Mouse (Mus musculus) G1E (cell line): Measurements from ENCODE around the gene Pdlim5. TPM values are rescaled to one million over a fixed set of nuclear protein-coding genes. Genes with fewer than 3 reads are reported as not detected.
A peak's percentile ranks its signal among the peaks of the same experiment; 100 is the strongest.

Experiments used
- ATAC-seq: 2 replicates; pipeline ENCODE4 v1.8.0; 2016; ENCODE audit warnings: mild to moderate bottlenecking; ENCODE audit not compliant: insufficient number of reproducible peaks, poor library complexity, low FRiP score, severe bottlenecking; ENCODE audit errors: extremely low read depth
- DNase-seq: peaks from one replicate; pipeline ENCODE4 v3.0.0; 2012; ENCODE audit warnings: low spot score
- H3K27me3 ChIP-seq: 2 replicates; pipeline ENCODE4 v1.6.1; 2012; ENCODE audit warnings: mild to moderate bottlenecking, low read length, inconsistent platforms; ENCODE audit not compliant: insufficient read depth
- H3K36me3 ChIP-seq: replicated peaks from 2 replicates; pipeline ENCODE3; 2012; ENCODE audit warnings: mild to moderate bottlenecking, inconsistent platforms
- H3K4me1 ChIP-seq: 2 replicates; pipeline ENCODE4 v1.6.1; 2012; ENCODE audit warnings: low read depth, low read length, inconsistent platforms, mixed read lengths; ENCODE audit not compliant: insufficient read depth
- H3K4me3 ChIP-seq: 2 replicates; pipeline ENCODE4 v1.5.1; 2012; ENCODE audit warnings: low read depth, mild to moderate bottlenecking, inconsistent platforms, low read length, moderate library complexity, mixed read lengths
- H3K9me3 ChIP-seq: replicated peaks from 2 replicates; pipeline ENCODE4 v1.6.1; 2012; ENCODE audit warnings: inconsistent platforms
- CTCF ChIP-seq: IDR thresholded peaks from 2 replicates; pipeline ENCODE4 v1.5.1; 2012; ENCODE audit warnings: low read depth, low read length, inconsistent platforms, mixed read lengths
- GATA1 ChIP-seq: IDR thresholded peaks from 2 replicates; pipeline ENCODE4 v1.6.1; 2012; ENCODE audit warnings: borderline replicate concordance, low read length, inconsistent platforms, mixed read lengths
- GATA2 ChIP-seq: IDR thresholded peaks from 2 replicates; pipeline ENCODE4 v1.6.1; 2012; ENCODE audit warnings: low read depth, low read length, inconsistent platforms, borderline replicate concordance
- POLR2AphosphoS5 ChIP-seq: IDR thresholded peaks from 2 replicates; pipeline ENCODE4 v1.6.1; 2012; ENCODE audit warnings: low read depth, low read length, inconsistent platforms; ENCODE audit not compliant: insufficient replicate concordance
- TAL1 ChIP-seq: conservative IDR thresholded peaks from 2 replicates; pipeline ENCODE4 v1.6.1; 2012; ENCODE audit warnings: low read depth, low read length, inconsistent platforms, mixed read lengths
- polyA plus RNA-seq: library from polyadenylated mRNA; stranded (reverse); fragments of >175 nt; gene quantifications from 2 replicates; pipeline ENCODE4 v1.2.3, GENCODE M21; 2012
- total RNA-seq, 2 experiments: library from RNA; stranded (forward) in 1 of 2; stranded (reverse) in 1 of 2; fragments of 200-1000 nt in 1 of 2; fragments of >200 nt in 1 of 2; fragmentation: Nextera tagmentation in 1 of 2; gene quantifications; 2 replicates each; pipeline ENCODE4 v1.2.3; 2014 to 2017

Gene Pdlim5
- total and polyA plus RNA-seq, 3 experiments: 32.5 to 55.7 (median 33.4) TPM

- TF ChIP-seq TAL1: no peak
- TF ChIP-seq CTCF: no peak
- TF ChIP-seq GATA1: no peak
- TF ChIP-seq POLR2AphosphoS5: no peak
- TF ChIP-seq GATA2: no peak
- no peaks in the 10 kb centered on the region for H3K9me3 ChIP-seq
- DNase-seq (no peak), ATAC-seq (no peak)
- peaks cover 11% of the 10 kb centered on the region for H3K36me3 ChIP-seq
- no peaks in the 10 kb centered on the region for H3K4me1 ChIP-seq
- no peaks in the 10 kb centered on the region for H3K27me3 ChIP-seq
- no peak overlapping the region for H3K4me3 ChIP-seq
These were observed 27.1 kb downstream of the Pdlim5 start for GRCm38 (mm10) chr3:142368411-142368810.

- no peak overlapping the region for H3K4me3 ChIP-seq
- TF ChIP-seq GATA1: no peak
- no peak for TF ChIP-seq CTCF
- ATAC-seq: no peak
These were observed 33.4 kb downstream of the Pdlim5 start for GRCm38 (mm10) chr3:142362092-142362491.

GRCm38 (mm10) chr3:142358951-142359350 lies 36.5 kb downstream of the Pdlim5 start:
- no peak overlapping the region for H3K4me3 ChIP-seq
- H3K27me3 ChIP-seq: no peaks in the 10 kb centered on the region
- H3K4me1 ChIP-seq: peaks cover 2% of the 10 kb centered on the region
- TF ChIP-seq GATA1 (no peak), TAL1 (no peak), CTCF (no peak), POLR2AphosphoS5 (no peak), GATA2 (no peak)
- H3K36me3 ChIP-seq: peaks cover 3% of the 10 kb centered on the region
- DNase-seq (no peak), ATAC-seq (no peak)
- no peaks in the 10 kb centered on the region for H3K9me3 ChIP-seq

More at GRCm38 (mm10) chr3:142362092-142362491, 33.4 kb downstream of the Pdlim5 start:
- Histone ChIP-seq H3K36me3 (peaks cover 3% of the 10 kb centered on the region), H3K27me3 (no peaks in the 10 kb centered on the region), H3K4me1 (peaks cover 2% of the 10 kb centered on the region; the same call in 1 of the 2 replicates), H3K9me3 (no peaks in the 10 kb centered on the region)
- DNase-seq: no peak

GRCm38 (mm10) chr3:142356661-142357060 lies 38.8 kb downstream of the Pdlim5 start:
- no peaks in the 10 kb centered on the region for H3K27me3 ChIP-seq
- H3K36me3 ChIP-seq: peaks cover 5% of the 10 kb centered on the region
- no peaks in the 10 kb centered on the region for H3K9me3 ChIP-seq
- peaks cover 2% of the 10 kb centered on the region for H3K4me1 ChIP-seq
- peak; percentile 45; the same call in 1 of the 2 replicates for ATAC-seq
- TF ChIP-seq TAL1: no peak
- TF ChIP-seq POLR2AphosphoS5: no peak
- no peak for TF ChIP-seq GATA2
- TF ChIP-seq CTCF: no peak
- no peak for TF ChIP-seq GATA1
- H3K4me3 ChIP-seq: no peak overlapping the region
- DNase-seq: no peak

- Histone ChIP-seq H3K9me3 (no peaks in the 10 kb centered on the region), H3K4me3 (no peak overlapping the region), H3K27me3 (no peaks in the 10 kb centered on the region), H3K36me3 (peaks cover 17% of the 10 kb centered on the region), H3K4me1 (no peaks in the 10 kb centered on the region; the same call in 1 of the 2 replicates)
- no peak for ATAC-seq
- DNase-seq: no peak
- TF ChIP-seq TAL1 (no peak), CTCF (no peak), GATA2 (no peak), GATA1 (no peak)
These were observed 42.3 kb downstream of the Pdlim5 start for GRCm38 (mm10) chr3:142353218-142353617.

- H3K36me3 ChIP-seq: peaks cover 20% of the 10 kb centered on the region
- DNase-seq: no peak
- no peaks in the 10 kb centered on the region for H3K9me3 ChIP-seq
- ATAC-seq: no peak
- H3K4me1 ChIP-seq: no peaks in the 10 kb centered on the region
- H3K27me3 ChIP-seq: no peaks in the 10 kb centered on the region
- H3K4me3 ChIP-seq: no peak overlapping the region
- TF ChIP-seq POLR2AphosphoS5: no peak
- no peak for TF ChIP-seq TAL1
- TF ChIP-seq GATA1: no peak
- TF ChIP-seq CTCF: no peak
- TF ChIP-seq GATA2: no peak
These were observed 45.0 kb downstream of the Pdlim5 start for GRCm38 (mm10) chr3:142350513-142350912.

GRCm38 (mm10) chr3:142348816-142349631 lies 46.5 kb downstream of the Pdlim5 start:
- no peaks in the 10 kb centered on the region for H3K27me3 ChIP-seq
- TF ChIP-seq POLR2AphosphoS5 (no peak), GATA1 (no peak), CTCF (no peak), GATA2 (no peak), TAL1 (no peak)
- no peaks in the 10 kb centered on the region for H3K9me3 ChIP-seq
- DNase-seq (no peak), ATAC-seq (no peak)
- no peaks in the 10 kb centered on the region for H3K4me1 ChIP-seq
- peaks cover 24% of the 10 kb centered on the region for H3K36me3 ChIP-seq
- H3K4me3 ChIP-seq: no peak overlapping the region
